Mouse (Mus musculus) G1E (cell line): ENCODE results near the gene Dcst1. TPM values are rescaled to one million over a fixed set of nuclear protein-coding genes. Genes with fewer than 3 reads are reported as not detected.

Experiments used
- ATAC-seq: 2 replicates; pipeline ENCODE4 v1.8.0; 2016; ENCODE audit warnings: mild to moderate bottlenecking; ENCODE audit not compliant: insufficient number of reproducible peaks, poor library complexity, low FRiP score, severe bottlenecking; ENCODE audit errors: extremely low read depth
- DNase-seq: peaks from one replicate; pipeline ENCODE4 v3.0.0; 2012; ENCODE audit warnings: low spot score
- H3K27me3 ChIP-seq: 2 replicates; pipeline ENCODE4 v1.6.1; 2012; ENCODE audit warnings: mild to moderate bottlenecking, low read length, inconsistent platforms; ENCODE audit not compliant: insufficient read depth
- H3K36me3 ChIP-seq: replicated peaks from 2 replicates; pipeline ENCODE3; 2012; ENCODE audit warnings: mild to moderate bottlenecking, inconsistent platforms
- H3K4me1 ChIP-seq: 2 replicates; pipeline ENCODE4 v1.6.1; 2012; ENCODE audit warnings: low read depth, low read length, inconsistent platforms, mixed read lengths; ENCODE audit not compliant: insufficient read depth
- H3K4me3 ChIP-seq: 2 replicates; pipeline ENCODE4 v1.5.1; 2012; ENCODE audit warnings: low read depth, mild to moderate bottlenecking, inconsistent platforms, low read length, moderate library complexity, mixed read lengths
- H3K9me3 ChIP-seq: replicated peaks from 2 replicates; pipeline ENCODE4 v1.6.1; 2012; ENCODE audit warnings: inconsistent platforms
- CTCF ChIP-seq: IDR thresholded peaks from 2 replicates; pipeline ENCODE4 v1.5.1; 2012; ENCODE audit warnings: low read depth, low read length, inconsistent platforms, mixed read lengths
- GATA1 ChIP-seq: IDR thresholded peaks from 2 replicates; pipeline ENCODE4 v1.6.1; 2012; ENCODE audit warnings: borderline replicate concordance, low read length, inconsistent platforms, mixed read lengths
- GATA2 ChIP-seq: IDR thresholded peaks from 2 replicates; pipeline ENCODE4 v1.6.1; 2012; ENCODE audit warnings: low read depth, low read length, inconsistent platforms, borderline replicate concordance
- POLR2AphosphoS5 ChIP-seq: IDR thresholded peaks from 2 replicates; pipeline ENCODE4 v1.6.1; 2012; ENCODE audit warnings: low read depth, low read length, inconsistent platforms; ENCODE audit not compliant: insufficient replicate concordance
- TAL1 ChIP-seq: conservative IDR thresholded peaks from 2 replicates; pipeline ENCODE4 v1.6.1; 2012; ENCODE audit warnings: low read depth, low read length, inconsistent platforms, mixed read lengths
- polyA plus RNA-seq: library from polyadenylated mRNA; stranded (reverse); fragments of >175 nt; gene quantifications from 2 replicates; pipeline ENCODE4 v1.2.3, GENCODE M21; 2012
- total RNA-seq, 2 experiments: library from RNA; stranded (forward) in 1 of 2; stranded (reverse) in 1 of 2; fragments of 200-1000 nt in 1 of 2; fragments of >200 nt in 1 of 2; fragmentation: Nextera tagmentation in 1 of 2; gene quantifications; 2 replicates each; pipeline ENCODE4 v1.2.3; 2014 to 2017

The Dcst1 gene
- total and polyA plus RNA-seq, 3 experiments = 0.22 TPM; not detected in 2

- ATAC-seq = no peak
- no peak for DNase-seq
- Histone ChIP-seq H3K4me3 (no peak overlapping the region), H3K4me1 (peaks cover 13% of the 10 kb centered on the region), H3K27me3 (peaks cover 78% of the 10 kb centered on the region), H3K9me3 (peaks cover 2% of the 10 kb centered on the region; the same call in 1 of the 2 replicates), H3K36me3 (no peaks in the 10 kb centered on the region)
- no peak for TF ChIP-seq CTCF
- no peak for TF ChIP-seq GATA1
- TF ChIP-seq TAL1 = no peak
- no peak for TF ChIP-seq POLR2AphosphoS5
- no peak for TF ChIP-seq GATA2
These were observed 46.7 kb downstream of the Dcst1 start for GRCm38 (mm10) chr3:89318316-89318715.

- Histone ChIP-seq H3K27me3 (peaks cover 78% of the 10 kb centered on the region), H3K9me3 (peaks cover 2% of the 10 kb centered on the region; the same call in 1 of the 2 replicates), H3K4me1 (peaks cover 7% of the 10 kb centered on the region), H3K36me3 (no peaks in the 10 kb centered on the region), H3K4me3 (no peak overlapping the region)
- no peak for TF ChIP-seq GATA1
- TF ChIP-seq GATA2 = no peak
- TF ChIP-seq TAL1 = no peak
- no peak for TF ChIP-seq CTCF
- no peak for TF ChIP-seq POLR2AphosphoS5
- ATAC-seq = no peak
- DNase-seq = no peak
These were observed 47.8 kb downstream of the Dcst1 start for GRCm38 (mm10) chr3:89317246-89317645.

- DNase-seq (peak; percentile 78), ATAC-seq (no peak)
- H3K4me3 ChIP-seq = no peak overlapping the region
- H3K4me1 ChIP-seq = peaks cover 7% of the 10 kb centered on the region
- H3K36me3 ChIP-seq = no peaks in the 10 kb centered on the region
- TF ChIP-seq TAL1 (no peak), CTCF (peak; percentile 69)
- H3K9me3 ChIP-seq = peaks cover under 1% of the 10 kb centered on the region; the same call in 1 of the 2 replicates
- H3K27me3 ChIP-seq = peaks cover 76% of the 10 kb centered on the region
These were observed 48.2 kb downstream of the Dcst1 start for GRCm38 (mm10) chr3:89316833-89317232.

- TF ChIP-seq POLR2AphosphoS5 = no peak
- TF ChIP-seq TAL1 = no peak
- Histone ChIP-seq H3K4me1 (peaks cover 7% of the 10 kb centered on the region), H3K27me3 (peaks cover 73% of the 10 kb centered on the region), H3K4me3 (no peak overlapping the region), H3K36me3 (no peaks in the 10 kb centered on the region), H3K9me3 (no peaks in the 10 kb centered on the region)
- ATAC-seq (no peak), DNase-seq (no peak)
These were observed 48.9 kb downstream of the Dcst1 start for GRCm38 (mm10) chr3:89315930-89316831.

GRCm38 (mm10) chr3:89315195-89315929 lies 49.7 kb downstream of the Dcst1 start:
- Histone ChIP-seq H3K4me1 (peaks cover 7% of the 10 kb centered on the region), H3K36me3 (no peaks in the 10 kb centered on the region), H3K9me3 (no peaks in the 10 kb centered on the region), H3K4me3 (no peak overlapping the region), H3K27me3 (peaks cover 70% of the 10 kb centered on the region)
- peak; percentile 92 for TF ChIP-seq CTCF
- TF ChIP-seq GATA1 = no peak
- TF ChIP-seq GATA2 = no peak
- DNase-seq (peak; percentile 62), ATAC-seq (no peak)

GRCm38 (mm10) chr3:89314791-89315190 lies 50.3 kb downstream of the Dcst1 start:
- no peaks in the 10 kb centered on the region for H3K9me3 ChIP-seq
- no peak for ATAC-seq
- H3K36me3 ChIP-seq = no peaks in the 10 kb centered on the region
- no peak for DNase-seq
- H3K4me1 ChIP-seq = peaks cover 7% of the 10 kb centered on the region
- H3K27me3 ChIP-seq = peaks cover 67% of the 10 kb centered on the region
- no peak overlapping the region for H3K4me3 ChIP-seq
- TF ChIP-seq GATA2 = no peak
- no peak for TF ChIP-seq POLR2AphosphoS5
- no peak for TF ChIP-seq TAL1
- TF ChIP-seq GATA1 = no peak
- no peak for TF ChIP-seq CTCF
